Mouse (Mus musculus): ENCODE data around the gene Exoc3l.
A peak's percentile ranks its signal among the peaks of the same experiment; 100 is the strongest.

The Exoc3l gene

DNA sequence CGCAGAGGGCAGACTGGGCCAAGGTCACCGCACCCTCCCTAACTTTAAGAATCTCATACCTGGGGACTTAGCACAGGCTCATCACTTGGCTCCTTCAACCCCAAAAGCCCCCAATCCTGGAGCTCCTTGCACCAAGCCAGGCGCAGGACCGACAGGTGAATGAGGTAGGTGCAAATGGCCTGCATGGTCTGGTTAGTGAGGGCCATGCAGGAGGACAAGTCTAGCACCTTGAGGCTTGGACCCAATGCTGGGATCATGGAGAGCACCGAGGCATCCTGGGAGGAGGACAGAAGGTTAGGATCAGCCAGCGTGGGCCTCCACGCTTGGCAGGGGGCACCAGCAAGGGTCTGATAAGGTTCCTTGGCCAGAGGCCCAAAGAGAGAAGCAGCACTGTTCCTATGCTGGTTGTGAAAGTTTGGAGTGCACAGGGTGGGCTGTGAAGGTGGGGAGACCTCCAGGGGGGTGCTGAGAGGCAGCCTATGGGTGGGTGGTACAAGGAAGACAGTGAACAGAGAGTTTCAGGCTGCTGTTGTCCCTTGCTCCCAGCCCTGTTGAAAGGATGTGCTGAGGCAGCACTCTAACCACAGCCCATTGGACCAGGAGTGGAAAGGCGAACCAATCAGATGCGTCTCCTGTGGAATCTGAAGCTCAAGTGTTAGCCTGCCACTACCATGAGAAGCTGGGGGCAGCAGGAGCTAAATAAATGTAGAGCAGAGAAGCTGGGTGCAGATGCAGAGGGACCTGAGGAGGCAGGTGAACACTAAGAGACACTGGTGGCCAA is 17.9 kb upstream of the Exoc3l start:
- DNase-seq (ENCODE audit: inconsistent age in 2 of 2, low spot score in 1 of 2), result no peak

- DNase-seq (ENCODE audit: inconsistent age in 2 of 2, low spot score in 1 of 2), result no peak
Observed at GRCm38 (mm10) chr8:105312891-105313481, 17.1 kb upstream of the Exoc3l start.

- no peak for DNase-seq (ENCODE audit: inconsistent age in 2 of 2, low spot score in 1 of 2)
Observed at GRCm38 (mm10) chr8:105311718-105312117, 15.8 kb upstream of the Exoc3l start.

DNA sequence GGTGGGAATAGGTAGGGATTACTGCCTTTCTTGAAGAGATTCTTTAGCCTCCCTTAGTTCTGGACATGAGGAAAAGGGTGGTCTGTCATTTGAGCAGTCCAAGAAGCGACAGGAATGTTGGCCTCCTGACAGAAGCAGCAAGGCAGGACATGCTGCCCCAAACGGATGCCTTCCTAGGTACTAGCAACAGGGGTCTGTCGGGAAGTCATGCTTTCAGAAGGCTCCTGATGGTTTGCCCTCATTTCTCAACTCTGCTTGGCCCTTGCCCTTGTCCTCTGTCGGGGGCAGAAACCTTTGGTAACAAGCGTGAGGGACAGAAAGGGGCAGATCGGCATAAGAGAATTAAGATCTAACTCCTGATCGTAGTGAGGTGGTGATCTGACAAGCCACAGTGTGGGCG is 14.2 kb upstream of the Exoc3l start:
- DNase-seq (ENCODE audit: inconsistent age in 2 of 2, low spot score in 1 of 2), result no peak

- no peak for DNase-seq (ENCODE audit: inconsistent age in 2 of 2, low spot score in 1 of 2)
Observed at GRCm38 (mm10) chr8:105309142-105309847, 13.4 kb upstream of the Exoc3l start.

DNA sequence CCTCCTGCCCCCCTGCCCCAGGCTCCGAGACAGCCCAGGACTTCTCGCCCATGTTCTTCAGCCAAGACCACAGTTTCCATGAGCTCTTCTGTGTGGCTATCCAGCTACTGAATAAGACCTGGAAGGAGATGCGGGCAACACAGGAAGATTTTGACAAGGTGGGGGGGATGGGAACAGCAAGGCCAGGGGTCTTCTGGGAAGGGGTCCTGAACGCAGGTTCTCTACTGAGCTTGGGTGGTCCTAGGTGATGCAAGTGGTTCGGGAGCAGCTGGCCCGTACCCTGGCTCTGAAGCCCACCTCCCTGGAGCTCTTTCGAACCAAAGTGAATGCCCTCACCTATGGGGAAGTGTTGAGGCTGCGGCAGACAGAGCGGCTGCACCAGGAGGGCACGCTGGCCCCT is 12.5 kb upstream of the Exoc3l start:
- no peak for DNase-seq (ENCODE audit: inconsistent age in 2 of 2, low spot score in 1 of 2)

DNA sequence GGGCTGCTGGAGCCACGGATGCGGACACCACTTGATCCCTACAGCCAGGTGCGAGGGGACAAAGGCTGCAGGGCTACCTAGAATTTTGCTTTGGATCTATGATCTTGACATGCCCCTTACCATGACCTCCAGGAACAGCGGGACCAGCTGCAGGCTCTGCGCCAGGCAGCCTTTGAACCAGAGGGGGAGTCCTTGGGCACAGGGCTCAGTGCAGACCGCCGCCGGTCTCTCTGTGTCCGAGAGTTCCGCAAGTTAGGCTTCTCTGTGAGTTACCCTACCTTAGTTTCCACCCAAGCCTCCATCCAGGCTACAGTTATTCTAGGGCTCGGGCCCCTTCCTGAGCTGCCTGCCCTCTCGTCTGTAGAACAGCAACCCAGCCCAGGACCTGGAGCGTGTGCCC is 11.8 kb upstream of the Exoc3l start:
- DNase-seq (ENCODE audit: inconsistent age in 2 of 2, low spot score in 1 of 2), result no peak

- DNase-seq (ENCODE audit: inconsistent age in 2 of 2, low spot score in 1 of 2), result peak in 1 of 2 experiments; percentile 66
Observed at GRCm38 (mm10) chr8:105306146-105306691, 10.3 kb upstream of the Exoc3l start.

DNA sequence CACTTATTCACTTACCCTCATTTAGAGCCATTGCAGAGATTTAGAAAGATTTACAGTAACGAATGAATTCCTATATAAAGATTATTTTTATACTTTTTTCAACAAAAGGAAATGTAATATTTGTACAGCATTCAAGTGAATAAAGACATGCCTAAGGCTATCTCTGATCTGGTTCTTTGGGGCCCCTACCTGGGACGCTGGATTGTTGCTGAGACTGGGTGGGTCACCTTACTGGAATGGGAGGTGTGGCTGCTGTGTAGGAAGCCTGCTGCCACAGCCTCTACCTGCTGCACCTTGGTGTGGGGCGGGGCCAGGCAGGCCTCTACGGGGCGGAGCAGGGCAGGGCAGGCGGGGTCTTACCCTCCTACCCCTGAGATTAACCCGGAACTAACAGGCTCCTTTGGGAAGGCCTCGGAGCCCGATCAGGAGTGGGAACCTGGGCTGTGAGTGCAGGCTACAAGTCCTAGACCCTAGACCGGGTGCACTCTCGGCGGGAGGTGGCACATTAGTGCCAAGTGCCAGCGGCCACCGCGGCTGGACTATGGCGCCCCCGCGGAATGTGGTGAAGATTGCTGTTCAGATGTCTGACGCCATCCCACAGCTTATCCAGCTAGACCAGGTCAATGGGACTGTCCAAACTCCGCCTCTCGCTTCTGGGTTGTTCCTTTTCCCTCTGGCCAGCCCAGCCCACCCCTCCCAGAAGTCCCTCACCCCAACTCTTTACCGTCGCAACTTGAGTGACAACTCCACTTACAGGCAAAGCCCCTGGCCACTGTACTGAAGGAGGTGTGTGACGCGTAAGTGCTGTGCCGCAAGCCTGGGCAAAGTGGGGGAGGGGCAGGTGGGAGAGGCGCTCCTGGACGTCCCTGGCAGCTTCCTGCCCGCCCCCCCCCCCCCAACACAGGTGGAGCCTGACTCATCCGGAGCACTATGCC is 9.6 kb upstream of the Exoc3l start, which contains the start of gene Elmo3:
Gene Elmo3, plus strand, starts transcription at position 391 of the 935 bp plus-strand sequence.
- DNase-seq (ENCODE audit: inconsistent age in 2 of 2, low spot score in 1 of 2), result peak; percentile 76 to 90

DNA sequence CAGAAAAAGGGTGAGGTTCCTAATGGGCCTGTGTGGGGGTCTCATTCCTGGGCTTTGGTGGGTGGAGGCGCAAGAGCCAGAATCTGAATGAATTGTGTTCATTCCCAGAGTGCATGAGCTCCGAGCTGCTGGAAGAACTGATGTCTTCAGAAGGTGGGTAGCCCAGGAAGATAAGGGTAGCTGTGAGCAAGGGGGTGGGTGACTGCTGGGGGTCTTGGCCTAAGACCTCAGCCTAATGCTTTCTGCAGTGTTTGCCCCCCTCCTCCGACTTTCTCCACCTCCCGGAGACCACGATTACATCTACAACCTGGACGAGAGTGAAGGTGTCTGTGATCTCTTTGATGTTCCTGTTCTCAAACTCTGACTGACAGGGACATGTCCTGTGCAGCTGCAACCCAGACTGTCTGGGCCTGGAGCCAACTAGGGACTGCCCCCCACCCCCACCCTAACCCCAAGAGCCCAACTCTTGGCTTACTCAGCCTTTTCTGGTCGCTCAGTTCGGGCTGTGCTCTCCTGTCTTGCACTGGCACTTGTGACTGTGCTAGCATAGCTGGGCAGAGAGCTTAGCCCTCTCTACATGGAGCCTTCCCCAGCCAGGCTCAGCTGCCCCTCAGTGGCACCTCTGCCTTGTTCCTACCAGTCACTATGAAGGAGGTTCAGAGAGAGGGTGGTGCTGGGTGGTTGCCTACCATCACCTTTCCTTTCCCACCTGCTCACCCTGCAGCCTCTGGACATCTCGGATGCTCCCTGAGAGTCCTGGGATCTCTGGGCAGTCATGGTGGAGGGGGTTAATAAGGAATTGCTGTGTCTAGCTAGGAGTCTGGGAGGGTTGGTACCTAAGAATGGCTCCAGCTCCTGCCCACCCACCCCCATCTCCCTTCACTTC is 8.7 kb upstream of the Exoc3l start:
- peak in 1 of 2 experiments; percentile 62 for DNase-seq (ENCODE audit: inconsistent age in 2 of 2, low spot score in 1 of 2)

- DNase-seq (ENCODE audit: inconsistent age in 2 of 2, low spot score in 1 of 2), result no peak
Observed at GRCm38 (mm10) chr8:105303874-105304273, 8.0 kb upstream of the Exoc3l start.

DNA sequence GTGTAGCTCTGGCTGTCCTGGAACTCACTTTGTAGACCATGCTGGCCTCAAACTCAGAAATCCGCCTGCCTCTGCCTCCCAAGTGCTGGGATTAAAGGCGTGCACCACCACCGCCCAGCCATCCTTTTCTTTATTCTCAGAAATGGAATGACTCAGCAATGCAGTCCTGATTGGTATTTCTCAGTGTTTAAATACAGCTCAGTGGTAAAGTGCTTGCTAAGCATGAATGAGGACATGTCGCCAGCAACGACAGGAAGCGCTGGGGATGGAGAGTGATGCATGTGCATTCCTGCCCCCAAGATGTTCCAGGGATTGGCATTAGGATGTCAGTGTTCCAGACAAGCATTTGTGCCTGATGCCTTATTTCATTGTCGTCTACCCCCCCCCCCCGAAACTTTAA is 7.5 kb upstream of the Exoc3l start:
- no peak for DNase-seq (ENCODE audit: inconsistent age in 2 of 2, low spot score in 1 of 2)

- no peak for DNase-seq (ENCODE audit: inconsistent age in 2 of 2, low spot score in 1 of 2)
Observed at GRCm38 (mm10) chr8:105299962-105300361, 4.1 kb upstream of the Exoc3l start.

- DNase-seq (ENCODE audit: inconsistent age in 2 of 2, low spot score in 1 of 2), result peak in 1 of 2 experiments; percentile 55
Observed at GRCm38 (mm10) chr8:105298351-105299252, 2.7 kb upstream of the Exoc3l start.

DNA sequence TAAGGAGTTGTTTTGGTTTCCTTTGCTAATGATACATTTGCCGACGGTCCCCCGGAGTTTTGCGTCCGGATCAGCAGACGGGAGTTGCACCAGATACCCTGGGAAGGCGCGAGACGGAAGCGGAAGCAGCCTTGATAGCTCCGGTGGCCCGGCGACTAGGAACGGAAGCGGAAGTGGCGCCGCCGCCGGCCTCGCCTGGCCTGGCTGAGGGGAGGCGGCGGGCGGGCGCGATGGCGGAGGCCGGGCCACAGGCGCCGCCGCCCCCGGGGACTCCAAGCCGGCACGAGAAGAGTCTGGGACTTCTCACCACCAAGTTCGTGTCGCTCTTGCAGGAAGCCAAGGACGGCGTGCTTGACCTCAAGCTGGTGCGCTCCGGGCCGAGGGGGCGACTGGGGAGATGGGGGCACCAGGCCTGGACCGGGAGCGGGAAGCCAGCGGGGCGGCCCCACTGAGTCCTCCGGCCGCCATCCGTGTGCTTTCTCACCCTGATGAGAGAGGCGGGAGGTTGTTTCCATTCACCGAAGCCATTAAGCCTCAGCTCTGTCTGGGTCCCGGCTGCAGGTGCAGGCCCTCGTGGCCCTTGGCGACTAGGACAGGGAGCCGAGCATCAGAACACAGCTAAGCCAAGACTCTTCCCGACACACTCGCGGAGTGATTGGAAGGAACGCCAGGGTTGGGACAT is 1.8 kb upstream of the Exoc3l start, which contains the start of gene E2f4:
Gene E2f4, plus strand, starts transcription at position 153 of the 682 bp plus-strand sequence.
- peak; percentile 95 to 97 for DNase-seq (ENCODE audit: inconsistent age in 2 of 2, low spot score in 1 of 2)

DNA sequence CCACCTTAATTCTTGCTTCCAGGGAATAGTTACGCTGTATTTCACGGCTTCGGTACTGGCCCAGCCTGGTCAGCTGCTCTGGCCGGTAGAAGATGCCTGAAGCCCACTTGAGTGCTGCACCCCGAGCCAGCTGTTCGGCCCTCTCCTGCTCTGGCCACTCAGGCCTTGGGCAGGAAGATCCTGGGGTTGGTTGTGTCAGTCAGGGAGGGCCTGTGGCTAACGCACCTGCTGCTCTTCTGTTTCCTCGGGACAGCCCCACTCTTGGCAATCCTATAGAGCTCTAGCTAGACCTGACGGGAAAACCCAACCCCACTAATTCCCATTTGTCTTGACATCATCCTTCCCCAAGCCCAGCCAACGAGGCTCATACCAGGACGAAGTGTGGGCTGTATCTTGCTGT is 645 bp downstream of the Exoc3l start:
- no peak for DNase-seq (ENCODE audit: inconsistent age in 2 of 2, low spot score in 1 of 2)

- DNase-seq (ENCODE audit: inconsistent age in 2 of 2, low spot score in 1 of 2), result no peak
Observed at GRCm38 (mm10) chr8:105294776-105295175, 1.1 kb downstream of the Exoc3l start.

- DNase-seq (ENCODE audit: inconsistent age in 2 of 2, low spot score in 1 of 2), result no peak
Observed at GRCm38 (mm10) chr8:105293405-105293804, 2.5 kb downstream of the Exoc3l start.

Data from adrenal gland, adult (tissue).